Mouse (Mus musculus): ENCODE measurements around the gene Nudt16. TPM values are rescaled to one million over a fixed set of nuclear protein-coding genes. Genes with fewer than 3 reads are reported as not detected.
"Not testable (repeated sequence)": the region's sequence is repeated elsewhere in the genome, so short reads cannot be mapped to it uniquely, and the experiment has no call there.

Gene Nudt16
- polyA plus RNA-seq (2016; fragmentation: Nextera tagmentation; extraction: Ambion mirVana), result 15.9 and 18.0 TPM in 2 replicates

DNA sequence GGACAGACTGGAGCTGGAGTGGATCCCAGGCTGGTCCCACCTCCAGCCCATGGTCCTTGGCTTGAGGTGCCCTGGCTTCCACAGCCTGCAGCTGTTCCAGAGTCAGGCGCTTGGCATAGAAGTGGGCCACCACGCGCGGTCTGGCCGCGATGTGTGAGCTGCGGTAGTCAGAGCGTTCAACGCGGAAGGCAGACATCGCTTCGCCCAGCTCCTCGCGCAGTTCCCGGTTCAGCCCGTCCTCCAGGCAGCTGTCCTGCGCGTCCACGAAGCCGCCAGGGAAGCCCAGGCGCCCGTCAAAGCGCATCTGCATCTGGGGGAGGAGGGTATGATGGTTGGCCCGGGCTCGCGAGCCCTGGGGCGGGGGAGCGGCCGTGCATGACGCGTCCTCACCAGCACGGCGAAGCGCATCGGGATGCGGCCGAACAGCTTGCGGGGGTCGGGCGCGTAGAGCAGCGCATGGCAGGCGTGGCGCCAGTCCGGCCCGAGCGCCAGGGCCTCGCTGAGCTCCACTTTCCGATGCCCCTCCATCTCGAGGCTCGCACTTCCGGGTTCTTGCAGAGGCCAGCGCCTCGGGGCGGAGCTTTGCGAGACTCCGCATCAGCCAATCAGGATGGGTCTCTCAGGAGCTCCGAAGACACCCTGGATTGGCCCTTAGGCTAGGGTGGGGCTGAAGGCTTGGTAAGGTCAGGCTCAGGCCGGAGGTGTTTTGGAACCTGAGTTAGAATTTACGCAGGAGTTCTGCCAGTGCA lies at the start of gene Nudt16:
Nudt16 (minus strand) TSS at position 572 of the 749 bp plus-strand sequence.
- Histone ChIP-seq H3K4me2 (replicated peaks) (peak within 1 kb of the TSS; percentile 75), H3K9ac (peak within 1 kb of the TSS; percentile 70), H3K27me3 (no peaks in the 10 kb centered on the region), H3K36me3 (no peaks in the 10 kb centered on the region), H3K9me3 (replicated peaks) (no peaks in the 10 kb centered on the region), H3K4me1 (peaks cover 14% of the 10 kb centered on the region), H3K27ac (peak within 1 kb of the TSS; percentile 90), H3K4me3 (peak within 1 kb of the TSS; percentile 68)
- ATAC-seq (ENCODE audit: low FRiP score), result peak; percentile 98
- WGBS, result under 1% methylated on average over 60 of the region's 60 CpGs

DNA sequence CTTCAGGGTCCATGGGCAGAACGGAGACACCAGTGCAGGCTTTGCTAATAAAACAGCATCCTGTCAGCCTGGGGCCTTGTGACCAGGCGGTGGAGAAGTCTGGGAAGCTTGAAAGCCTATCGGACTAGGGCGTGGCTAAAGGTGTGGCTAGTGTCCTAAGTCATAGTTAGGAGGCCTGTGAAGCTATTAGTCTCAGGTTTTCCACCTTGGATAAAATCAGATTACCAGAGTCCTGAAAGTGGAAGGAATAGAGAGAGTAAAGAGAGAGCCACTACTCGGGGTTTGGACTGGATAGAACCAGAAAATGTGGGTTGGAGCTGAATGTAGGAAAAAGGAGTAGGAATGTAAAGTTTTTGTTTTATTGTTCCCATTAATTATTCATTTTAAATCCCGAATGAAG lies 13.4 kb upstream of the Nudt16 start, which contains the start of gene 1700080E11Rik:
1700080E11Rik (minus strand) TSS at position 101 of the 400 bp plus-strand sequence.
- WGBS, result 87% methylated on average over 6 of the region's 6 CpGs
- H3K27ac ChIP-seq, result no peak within 1 kb of the TSS
- H3K4me2 ChIP-seq (replicated peaks), result no peak within 1 kb of the TSS
- no peak for ATAC-seq (ENCODE audit: low FRiP score)
- no peak within 1 kb of the TSS for H3K9ac ChIP-seq
- no peak within 1 kb of the TSS for H3K4me3 ChIP-seq
- no peaks in the 10 kb centered on the region for H3K9me3 ChIP-seq (replicated peaks)
- H3K36me3 ChIP-seq, result no peaks in the 10 kb centered on the region
- H3K27me3 ChIP-seq, result no peaks in the 10 kb centered on the region
- no peaks in the 10 kb centered on the region for H3K4me1 ChIP-seq

DNA sequence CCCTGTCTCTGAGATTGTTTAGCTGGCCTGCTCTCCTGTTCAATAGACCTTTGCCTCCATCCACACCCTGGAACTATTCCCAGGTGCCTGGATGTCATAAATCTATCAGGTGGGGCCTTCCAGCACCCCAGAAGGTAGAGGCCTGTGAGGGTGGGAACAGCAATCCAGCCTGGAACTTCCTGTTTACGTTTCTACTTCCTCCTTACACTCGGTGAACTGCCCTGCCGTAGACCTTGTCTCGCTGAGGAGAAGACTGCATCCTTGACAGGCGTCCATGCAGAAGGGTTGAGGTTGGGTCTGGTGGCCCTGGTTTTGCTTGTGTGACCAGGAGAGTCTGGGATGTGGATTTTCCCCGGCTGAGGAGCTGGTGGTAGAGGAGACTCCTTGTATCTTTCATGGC lies 7.6 kb upstream of the Nudt16 start:
- Histone ChIP-seq H3K4me2 (replicated peaks) (no peak overlapping the region), H3K36me3 (no peaks in the 10 kb centered on the region), H3K4me3 (no peak overlapping the region), H3K27ac (no peak overlapping the region), H3K9me3 (replicated peaks) (no peaks in the 10 kb centered on the region), H3K9ac (no peak overlapping the region), H3K27me3 (no peaks in the 10 kb centered on the region), H3K4me1 (no peaks in the 10 kb centered on the region)
- ATAC-seq (ENCODE audit: low FRiP score), result no peak
- WGBS, result 82% methylated on average over 6 of the region's 6 CpGs

DNA sequence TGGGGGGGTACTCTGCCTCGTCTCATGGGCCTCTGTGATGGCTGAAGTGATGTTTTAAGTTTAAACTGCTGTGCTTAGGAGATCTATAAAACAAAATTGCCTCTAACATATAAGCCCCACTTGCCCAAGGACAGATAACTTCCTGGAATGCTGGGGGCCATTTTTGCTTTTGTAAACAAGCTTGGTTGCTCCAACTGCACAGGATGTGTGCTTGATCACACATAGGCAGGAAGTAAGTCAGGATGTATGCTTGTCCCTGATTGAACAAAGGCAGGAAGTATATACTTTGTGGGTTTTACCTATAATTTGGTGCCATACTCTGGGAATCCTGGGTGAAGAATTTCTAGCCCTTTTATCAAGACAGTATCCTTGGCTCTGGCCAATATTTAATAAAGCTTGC lies 4.8 kb upstream of the Nudt16 start:
- H3K4me3 ChIP-seq, result no peak overlapping the region

DNA sequence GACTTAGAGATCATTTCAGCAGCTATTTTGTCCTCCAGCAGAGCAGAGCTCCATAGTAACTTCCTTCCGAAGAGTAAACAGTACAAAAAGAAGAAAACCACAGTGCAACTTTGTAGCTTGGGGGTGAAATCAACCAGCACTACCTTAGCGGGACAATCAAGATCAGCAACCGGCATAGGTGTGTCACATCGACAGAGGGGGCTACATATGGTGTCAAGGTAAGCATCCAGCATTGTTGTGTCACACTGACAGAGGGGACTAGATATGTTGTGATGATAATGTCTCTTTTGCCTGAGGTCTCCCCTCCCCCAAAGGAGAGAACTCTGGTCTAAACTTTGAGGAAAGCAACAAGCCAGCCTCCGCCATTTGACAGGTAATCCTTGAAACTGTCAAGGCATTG lies 2.9 kb upstream of the Nudt16 start:
- Histone ChIP-seq H3K9me3 (replicated peaks) (no peaks in the 10 kb centered on the region), H3K4me3 (no peak overlapping the region), H3K4me2 (replicated peaks) (no peak overlapping the region), H3K4me1 (peaks cover 14% of the 10 kb centered on the region), H3K27ac (no peak overlapping the region), H3K27me3 (no peaks in the 10 kb centered on the region), H3K9ac (no peak overlapping the region), H3K36me3 (no peaks in the 10 kb centered on the region)
- no peak for ATAC-seq (ENCODE audit: low FRiP score)
- WGBS, result 92% methylated on average over 5 of the region's 5 CpGs

More for the DNA sequence above, 4.8 kb upstream of the Nudt16 start:
- H3K4me1 ChIP-seq, result 0 out of 2 replicates have a peak, but pooled peaks cover 4% of the 10 kb centered on the region
- no peak overlapping the region for H3K27ac ChIP-seq
- no peak for ATAC-seq (ENCODE audit: low FRiP score)
- WGBS, result 42% methylated on average over 1 of the region's 1 CpGs
- no peak overlapping the region for H3K9ac ChIP-seq
- H3K27me3 ChIP-seq, result no peaks in the 10 kb centered on the region
- no peaks in the 10 kb centered on the region for H3K36me3 ChIP-seq
- H3K4me2 ChIP-seq (replicated peaks), result no peak overlapping the region
- H3K9me3 ChIP-seq (replicated peaks), result no peaks in the 10 kb centered on the region

DNA sequence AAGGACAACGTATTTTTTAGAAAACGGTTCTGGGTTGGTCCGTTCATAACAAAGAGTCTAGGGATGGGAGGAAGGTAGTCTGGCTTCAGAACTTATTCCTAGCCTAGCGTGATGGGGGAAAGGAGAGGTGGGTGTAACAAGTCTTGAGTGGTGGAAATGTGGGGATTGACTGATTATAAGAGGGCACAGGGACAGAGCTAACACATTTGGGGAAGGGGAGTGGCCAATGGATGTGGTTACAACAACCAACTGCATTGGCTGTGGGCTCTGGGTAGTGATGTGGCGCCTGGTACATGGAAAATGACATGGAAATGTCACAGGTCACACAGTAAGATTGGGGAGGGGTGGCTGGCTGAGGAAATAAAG lies 361 bp upstream of the Nudt16 start:
- Histone ChIP-seq H3K4me2 (replicated peaks) (peak overlapping the region; percentile 75), H3K4me3 (peak overlapping the region; percentile 68), H3K36me3 (no peaks in the 10 kb centered on the region), H3K4me1 (peaks cover 14% of the 10 kb centered on the region), H3K9me3 (replicated peaks) (no peaks in the 10 kb centered on the region), H3K27ac (peak overlapping the region; percentile 90; the same call in 1 of the 2 replicates), H3K9ac (peak overlapping the region; percentile 70; the same call in 1 of the 2 replicates), H3K27me3 (no peaks in the 10 kb centered on the region)
- WGBS, result 27% methylated on average over 5 of the region's 5 CpGs
- ATAC-seq (ENCODE audit: low FRiP score), result peak; percentile 47

DNA sequence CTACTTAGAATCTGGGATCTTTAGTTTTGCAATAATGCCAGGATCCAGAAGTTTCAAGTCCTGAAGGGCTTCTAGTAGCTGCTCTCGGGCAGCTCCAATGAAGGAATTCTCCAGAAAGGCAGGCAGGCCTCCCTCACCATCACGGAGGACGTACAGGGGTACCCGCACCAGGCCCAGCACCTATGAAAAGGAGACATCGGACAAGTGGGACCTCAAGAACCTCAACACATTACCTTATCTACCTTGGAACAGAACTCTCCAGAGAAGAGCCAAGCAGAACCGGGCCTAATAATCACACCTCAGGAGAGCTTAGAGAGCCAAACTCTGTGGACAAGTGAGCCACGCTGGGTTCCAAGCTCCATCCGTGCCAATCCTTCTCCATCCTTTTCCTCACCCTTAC lies 1.3 kb downstream of the Nudt16 start:
- Histone ChIP-seq H3K4me3 (no peak overlapping the region), H3K4me2 (replicated peaks) (peak overlapping the region; percentile 75), H3K4me1 (peaks cover 14% of the 10 kb centered on the region), H3K27me3 (no peaks in the 10 kb centered on the region), H3K27ac (no peak overlapping the region), H3K9ac (no peak overlapping the region), H3K9me3 (replicated peaks) (no peaks in the 10 kb centered on the region), H3K36me3 (no peaks in the 10 kb centered on the region)
- WGBS, result 95% methylated on average over 8 of the region's 8 CpGs
- ATAC-seq (ENCODE audit: low FRiP score), result no peak

DNA sequence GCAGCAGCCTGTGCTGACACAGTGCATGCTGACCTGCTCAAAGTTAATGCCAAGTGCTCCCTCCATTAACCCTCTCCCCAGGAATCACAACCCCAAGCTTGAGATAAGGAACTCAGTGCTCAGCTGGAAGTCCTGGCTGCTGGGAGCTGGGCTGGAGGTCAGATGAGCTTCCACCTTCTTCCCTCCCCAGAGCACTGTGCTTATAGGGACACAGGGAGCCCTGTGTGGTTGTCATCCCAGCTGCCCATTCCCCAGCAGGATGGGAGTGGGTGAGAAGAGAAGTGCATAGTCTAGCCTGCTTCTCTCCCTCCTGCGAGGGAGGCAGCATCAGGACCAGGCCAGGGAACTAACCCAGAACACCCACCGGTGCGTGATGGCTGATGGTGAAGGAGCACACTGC lies 6.4 kb downstream of the Nudt16 start:
- ATAC-seq (ENCODE audit: low FRiP score), result not testable (repeated sequence)

DNA sequence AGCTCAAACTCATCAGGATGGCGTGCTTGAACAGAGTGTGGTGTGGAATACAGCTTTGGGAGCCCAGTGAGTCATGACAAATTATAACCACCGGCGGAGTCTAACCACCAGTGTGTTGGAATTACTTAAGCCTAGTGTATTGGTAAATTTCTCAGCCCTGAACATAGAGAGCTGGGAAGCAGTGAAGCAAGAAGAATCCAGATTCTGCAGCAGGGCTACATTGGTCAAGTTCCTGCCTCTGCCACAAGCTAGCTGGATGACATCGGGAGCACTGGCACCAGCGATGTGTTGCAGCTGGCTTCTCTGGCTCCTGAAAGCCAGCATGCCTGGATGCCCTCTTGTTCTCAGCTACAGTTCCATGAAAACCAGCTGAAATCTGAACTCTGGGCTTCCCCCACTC lies 27.7 kb downstream of the Nudt16 start:
- no peaks in the 10 kb centered on the region for H3K36me3 ChIP-seq
- no peak overlapping the region for H3K4me3 ChIP-seq
- H3K27ac ChIP-seq, result no peak overlapping the region
- no peaks in the 10 kb centered on the region for H3K4me1 ChIP-seq
- no peak overlapping the region for H3K9ac ChIP-seq
- WGBS, result 87% methylated on average over 5 of the region's 5 CpGs
- no peak for ATAC-seq (ENCODE audit: low FRiP score)
- no peak overlapping the region for H3K4me2 ChIP-seq (replicated peaks)
- no peaks in the 10 kb centered on the region for H3K27me3 ChIP-seq
- H3K9me3 ChIP-seq (replicated peaks), result no peaks in the 10 kb centered on the region

More for the DNA sequence above, 6.4 kb downstream of the Nudt16 start:
- 66% methylated on average over 3 of the region's 3 CpGs for WGBS
- H3K9me3 ChIP-seq (replicated peaks); H3K4me2 ChIP-seq (replicated peaks); H3K27ac ChIP-seq; H3K36me3 ChIP-seq; H3K4me1 ChIP-seq; H3K27me3 ChIP-seq; H3K4me3 ChIP-seq; H3K9ac ChIP-seq: not testable (repeated sequence)

DNA sequence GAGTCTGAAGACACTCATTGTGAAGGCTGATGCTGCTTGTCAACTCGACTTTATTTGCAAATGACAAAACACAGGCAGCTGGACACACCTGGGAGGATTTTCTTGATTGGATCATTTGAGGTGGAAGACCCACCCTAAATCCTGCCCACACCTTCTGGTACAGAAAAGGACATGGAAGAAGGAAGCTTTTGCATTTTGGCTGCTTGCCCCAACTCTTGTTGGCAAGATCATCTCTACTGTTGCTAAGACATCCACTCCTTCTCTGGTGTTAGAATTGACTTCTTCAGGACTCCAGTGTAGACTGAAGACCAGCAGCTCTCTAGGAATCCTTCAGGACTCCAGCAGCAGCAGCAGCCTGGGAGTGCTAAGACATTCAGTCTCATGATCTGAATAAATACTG lies 29.7 kb downstream of the Nudt16 start:
- H3K27me3 ChIP-seq, result no peaks in the 10 kb centered on the region
- ATAC-seq (ENCODE audit: low FRiP score), result no peak
- no peaks in the 10 kb centered on the region for H3K36me3 ChIP-seq
- H3K4me2 ChIP-seq (replicated peaks), result no peak overlapping the region
- WGBS, result 59% methylated on average over 1 of the region's 1 CpGs
- no peaks in the 10 kb centered on the region for H3K9me3 ChIP-seq (replicated peaks)
- H3K4me3 ChIP-seq, result no peak overlapping the region
- H3K27ac ChIP-seq, result no peak overlapping the region
- H3K4me1 ChIP-seq, result no peaks in the 10 kb centered on the region
- no peak overlapping the region for H3K9ac ChIP-seq

DNA sequence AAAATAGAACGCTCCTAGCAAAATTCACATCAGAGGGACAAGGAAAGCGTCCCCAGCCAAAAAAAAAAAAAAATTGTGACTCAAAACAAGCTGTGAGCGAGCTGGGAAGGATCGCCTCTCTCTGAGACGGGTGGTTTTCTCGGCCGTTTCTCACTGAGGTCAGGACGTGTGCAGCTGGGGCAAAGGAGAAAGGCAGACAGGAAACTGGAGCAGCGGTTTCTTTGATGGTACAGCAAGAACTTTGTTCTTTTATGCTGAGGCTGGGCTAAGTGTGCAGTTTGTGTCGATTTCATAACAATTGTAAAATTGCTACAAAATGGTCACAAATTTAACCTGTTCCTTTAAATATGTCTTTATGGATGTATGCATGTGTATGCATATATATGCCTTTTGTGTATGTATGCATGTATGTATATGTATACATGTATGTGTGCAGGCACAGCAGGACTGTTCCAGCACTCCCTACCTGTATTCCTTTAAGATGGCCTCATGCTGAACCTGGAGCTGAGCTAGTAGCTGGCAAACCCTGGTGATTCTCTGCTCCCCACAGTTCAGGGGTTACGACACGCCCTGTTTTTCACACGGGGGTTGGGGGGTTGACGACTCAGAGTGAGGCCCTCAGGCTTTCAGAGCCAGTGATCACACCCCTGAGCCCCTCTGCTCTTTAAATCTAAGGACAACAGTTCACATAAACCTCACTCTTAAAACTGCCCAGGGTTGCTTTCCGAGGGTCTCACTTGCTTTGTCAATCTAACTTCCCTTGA lies 30.6 kb downstream of the Nudt16 start:
- no peaks in the 10 kb centered on the region for H3K4me1 ChIP-seq
- H3K4me2 ChIP-seq (replicated peaks), result no peak overlapping the region
- H3K27me3 ChIP-seq, result no peaks in the 10 kb centered on the region
- no peaks in the 10 kb centered on the region for H3K9me3 ChIP-seq (replicated peaks)
- H3K36me3 ChIP-seq, result no peaks in the 10 kb centered on the region
- H3K9ac ChIP-seq, result no peak overlapping the region
- H3K27ac ChIP-seq, result no peak overlapping the region
- no peak for ATAC-seq (ENCODE audit: low FRiP score)
- WGBS, result 65% methylated on average over 15 of the region's 15 CpGs
- H3K4me3 ChIP-seq, result no peak overlapping the region

DNA sequence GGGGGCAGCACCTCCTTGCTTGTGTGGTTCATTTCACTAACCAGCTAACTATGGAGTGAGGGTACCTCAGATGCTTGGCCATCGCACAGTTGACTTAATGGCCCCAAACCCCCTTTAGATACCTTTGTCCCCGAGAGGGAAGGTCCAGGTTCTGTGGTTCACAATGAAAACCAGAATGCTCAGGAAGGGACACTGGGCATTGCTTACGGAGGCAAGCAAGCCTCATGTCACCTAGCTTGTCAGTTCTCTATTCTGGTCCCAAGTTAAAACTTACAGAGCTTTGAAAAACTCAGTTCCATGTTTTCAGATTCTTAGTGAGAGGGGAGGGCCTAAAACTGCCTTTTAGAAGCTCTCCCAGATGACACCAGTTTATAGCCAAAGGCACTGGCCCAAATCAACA lies 51.4 kb downstream of the Nudt16 start:
- H3K36me3 ChIP-seq, result peaks cover 28% of the 10 kb centered on the region
- no peaks in the 10 kb centered on the region for H3K9me3 ChIP-seq (replicated peaks)
- H3K4me2 ChIP-seq (replicated peaks), result no peak overlapping the region
- H3K27ac ChIP-seq, result no peak overlapping the region
- no peak overlapping the region for H3K9ac ChIP-seq
- H3K4me1 ChIP-seq, result no peaks in the 10 kb centered on the region
- H3K27me3 ChIP-seq, result no peaks in the 10 kb centered on the region
- 91% methylated on average over 3 of the region's 3 CpGs for WGBS
- ATAC-seq (ENCODE audit: low FRiP score), result no peak
- H3K4me3 ChIP-seq, result no peak overlapping the region
